Mouse (Mus musculus): ENCODE measurements around the gene Ndufb10. TPM values are rescaled to one million over a fixed set of nuclear protein-coding genes. Genes with fewer than 3 reads are reported as not detected.
A peak's percentile ranks its signal among the peaks of the same experiment; 100 is the strongest.

The Ndufb10 gene
- polyA plus RNA-seq, 1 experiment from 2014 or later, result 289 TPM

GRCm38 (mm10) chr17:24689251-24690081 is 34.8 kb downstream of the Ndufb10 start, which contains the start of gene Syngr3:
TSS of gene Syngr3 (minus strand) at chr17:24689955.
- H3K9ac ChIP-seq (ENCODE audit: low read depth, low read length), result peak within 1 kb of the TSS; percentile 97
- peak within 1 kb of the TSS; percentile 64 for H3K4me2 ChIP-seq (ENCODE audit: low read length)
- ATAC-seq, result peak; percentile 74
- WGBS, result under 1% methylated on average over 46 of the region's 55 CpGs
- peak within 1 kb of the TSS; percentile 94 for H3K27ac ChIP-seq (ENCODE audit: low read length)
- no peaks in the 10 kb centered on the region for H3K9me3 ChIP-seq (replicated peaks; ENCODE audit: control insufficient read depth, low read length, poor library complexity, severe bottlenecking)
- H3K4me3 ChIP-seq (ENCODE audit: low read depth, low read length), result peak within 1 kb of the TSS; percentile 78
- H3K4me1 ChIP-seq (ENCODE audit: control insufficient read depth, insufficient read depth, low read length), result peaks cover 32% of the 10 kb centered on the region
- no peaks in the 10 kb centered on the region for H3K27me3 ChIP-seq (ENCODE audit: control insufficient read depth, insufficient read depth, low read depth, low read length)
- 0 out of 2 replicates have a peak, but pooled peaks cover 4% of the 10 kb centered on the region for H3K36me3 ChIP-seq (ENCODE audit: control insufficient read depth, insufficient read depth, low read length)

- H3K4me2 ChIP-seq (ENCODE audit: low read length), result peak overlapping the region; percentile 64
- H3K9me3 ChIP-seq (replicated peaks; ENCODE audit: control insufficient read depth, low read length, poor library complexity, severe bottlenecking), result no peaks in the 10 kb centered on the region
- H3K4me3 ChIP-seq (ENCODE audit: low read depth, low read length), result peak overlapping the region; percentile 38
- no peak for ATAC-seq
- H3K27me3 ChIP-seq (ENCODE audit: control insufficient read depth, insufficient read depth, low read depth, low read length), result no peaks in the 10 kb centered on the region
- 0 out of 2 replicates have a peak, but pooled peaks cover 4% of the 10 kb centered on the region for H3K36me3 ChIP-seq (ENCODE audit: control insufficient read depth, insufficient read depth, low read length)
- no peak overlapping the region for H3K27ac ChIP-seq (ENCODE audit: low read length)
- peak overlapping the region; percentile 50 for H3K9ac ChIP-seq (ENCODE audit: low read depth, low read length)
- 21% methylated on average over 23 of the region's 23 CpGs for WGBS
- peaks cover 32% of the 10 kb centered on the region for H3K4me1 ChIP-seq (ENCODE audit: control insufficient read depth, insufficient read depth, low read length)
These were observed 36.7 kb downstream of the Ndufb10 start for GRCm38 (mm10) chr17:24687599-24687998.

GRCm38 (mm10) chr17:24687146-24687595 is 37.1 kb downstream of the Ndufb10 start:
- WGBS, result 1% methylated on average over 24 of the region's 25 CpGs
- Histone ChIP-seq H3K27me3 (ENCODE audit: control insufficient read depth, insufficient read depth, low read depth, low read length) (no peaks in the 10 kb centered on the region), H3K4me1 (ENCODE audit: control insufficient read depth, insufficient read depth, low read length) (peaks cover 32% of the 10 kb centered on the region), H3K9ac (ENCODE audit: low read depth, low read length) (peak overlapping the region; percentile 50), H3K36me3 (ENCODE audit: control insufficient read depth, insufficient read depth, low read length) (no peaks in the 10 kb centered on the region), H3K4me2 (ENCODE audit: low read length) (peak overlapping the region; percentile 64), H3K9me3 (replicated peaks; ENCODE audit: control insufficient read depth, low read length, poor library complexity, severe bottlenecking) (no peaks in the 10 kb centered on the region), H3K27ac (ENCODE audit: low read length) (no peak overlapping the region), H3K4me3 (ENCODE audit: low read depth, low read length) (peak overlapping the region; percentile 38)
- no peak for ATAC-seq

GRCm38 (mm10) chr17:24686514-24686913 is 37.8 kb downstream of the Ndufb10 start:
- H3K36me3 ChIP-seq (ENCODE audit: control insufficient read depth, insufficient read depth, low read length), result no peaks in the 10 kb centered on the region
- no peaks in the 10 kb centered on the region for H3K9me3 ChIP-seq (replicated peaks; ENCODE audit: control insufficient read depth, low read length, poor library complexity, severe bottlenecking)
- 34% methylated on average over 16 of the region's 16 CpGs for WGBS
- H3K4me3 ChIP-seq (ENCODE audit: low read depth, low read length), result no peak overlapping the region
- H3K27ac ChIP-seq (ENCODE audit: low read length), result no peak overlapping the region
- no peak overlapping the region for H3K4me2 ChIP-seq (ENCODE audit: low read length)
- ATAC-seq, result no peak
- no peaks in the 10 kb centered on the region for H3K27me3 ChIP-seq (ENCODE audit: control insufficient read depth, insufficient read depth, low read depth, low read length)
- no peak overlapping the region for H3K9ac ChIP-seq (ENCODE audit: low read depth, low read length)
- peaks cover 32% of the 10 kb centered on the region for H3K4me1 ChIP-seq (ENCODE audit: control insufficient read depth, insufficient read depth, low read length)

GRCm38 (mm10) chr17:24677500-24678080 is 46.7 kb downstream of the Ndufb10 start:
- Histone ChIP-seq H3K9ac (ENCODE audit: low read depth, low read length) (no peak overlapping the region), H3K27ac (ENCODE audit: low read length) (no peak overlapping the region), H3K4me2 (ENCODE audit: low read length) (no peak overlapping the region), H3K4me3 (ENCODE audit: low read depth, low read length) (no peak overlapping the region), H3K4me1 (ENCODE audit: control insufficient read depth, insufficient read depth, low read length) (peaks cover 3% of the 10 kb centered on the region; the same call in 1 of the 2 replicates), H3K36me3 (ENCODE audit: control insufficient read depth, insufficient read depth, low read length) (peaks cover 40% of the 10 kb centered on the region), H3K27me3 (ENCODE audit: control insufficient read depth, insufficient read depth, low read depth, low read length) (no peaks in the 10 kb centered on the region), H3K9me3 (replicated peaks; ENCODE audit: control insufficient read depth, low read length, poor library complexity, severe bottlenecking) (no peaks in the 10 kb centered on the region)
- ATAC-seq, result no peak
- 94% methylated on average over 24 of the region's 24 CpGs for WGBS

GRCm38 (mm10) chr17:24676877-24677276 is 47.4 kb downstream of the Ndufb10 start:
- Histone ChIP-seq H3K4me2 (ENCODE audit: low read length) (no peak overlapping the region), H3K4me3 (ENCODE audit: low read depth, low read length) (no peak overlapping the region), H3K4me1 (ENCODE audit: control insufficient read depth, insufficient read depth, low read length) (peaks cover 9% of the 10 kb centered on the region), H3K9me3 (replicated peaks; ENCODE audit: control insufficient read depth, low read length, poor library complexity, severe bottlenecking) (no peaks in the 10 kb centered on the region), H3K36me3 (ENCODE audit: control insufficient read depth, insufficient read depth, low read length) (peaks cover 40% of the 10 kb centered on the region), H3K9ac (ENCODE audit: low read depth, low read length) (no peak overlapping the region), H3K27ac (ENCODE audit: low read length) (no peak overlapping the region), H3K27me3 (ENCODE audit: control insufficient read depth, insufficient read depth, low read depth, low read length) (no peaks in the 10 kb centered on the region)
- WGBS, result 97% methylated on average over 5 of the region's 5 CpGs
- ATAC-seq, result no peak

- H3K9ac ChIP-seq (ENCODE audit: low read depth, low read length), result no peak overlapping the region
- H3K4me2 ChIP-seq (ENCODE audit: low read length), result no peak overlapping the region
- ATAC-seq, result no peak
- 49% methylated on average over 2 of the region's 2 CpGs for WGBS
- H3K27ac ChIP-seq (ENCODE audit: low read length), result no peak overlapping the region
- H3K36me3 ChIP-seq (ENCODE audit: control insufficient read depth, insufficient read depth, low read length), result peaks cover 40% of the 10 kb centered on the region
- peaks cover 16% of the 10 kb centered on the region for H3K4me1 ChIP-seq (ENCODE audit: control insufficient read depth, insufficient read depth, low read length)
- H3K27me3 ChIP-seq (ENCODE audit: control insufficient read depth, insufficient read depth, low read depth, low read length), result no peaks in the 10 kb centered on the region
- no peaks in the 10 kb centered on the region for H3K9me3 ChIP-seq (replicated peaks; ENCODE audit: control insufficient read depth, low read length, poor library complexity, severe bottlenecking)
- H3K4me3 ChIP-seq (ENCODE audit: low read depth, low read length), result no peak overlapping the region
These were observed 48.1 kb downstream of the Ndufb10 start for GRCm38 (mm10) chr17:24676187-24676586.

DNA sequence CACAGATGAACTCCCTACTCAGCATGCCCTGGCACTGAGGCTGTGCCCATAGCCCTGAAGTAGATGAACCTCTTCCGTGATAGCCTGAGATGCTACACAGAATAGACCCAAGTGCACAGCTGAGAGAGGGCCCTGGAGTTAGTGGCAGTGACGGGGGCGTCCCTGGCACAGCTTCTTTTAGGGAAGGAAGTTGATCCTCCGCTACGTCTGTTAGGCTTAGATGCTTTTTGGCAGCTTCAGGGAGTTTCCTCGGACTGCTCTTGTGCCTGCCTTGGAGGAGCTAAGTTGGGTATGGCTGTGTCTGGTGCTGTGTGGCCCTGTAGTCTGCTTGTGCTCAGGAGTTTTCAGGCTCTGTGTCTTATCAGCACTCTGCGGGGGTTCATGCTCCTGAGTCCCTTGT is 50.0 kb downstream of the Ndufb10 start:
- Histone ChIP-seq H3K4me3 (ENCODE audit: low read depth, low read length) (no peak overlapping the region), H3K36me3 (ENCODE audit: control insufficient read depth, insufficient read depth, low read length) (peaks cover 25% of the 10 kb centered on the region), H3K27ac (ENCODE audit: low read length) (no peak overlapping the region), H3K9ac (ENCODE audit: low read depth, low read length) (no peak overlapping the region), H3K4me1 (ENCODE audit: control insufficient read depth, insufficient read depth, low read length) (peaks cover 26% of the 10 kb centered on the region), H3K4me2 (ENCODE audit: low read length) (no peak overlapping the region), H3K27me3 (ENCODE audit: control insufficient read depth, insufficient read depth, low read depth, low read length) (no peaks in the 10 kb centered on the region), H3K9me3 (replicated peaks; ENCODE audit: control insufficient read depth, low read length, poor library complexity, severe bottlenecking) (no peaks in the 10 kb centered on the region)
- WGBS, result 79% methylated on average over 7 of the region's 7 CpGs
- ATAC-seq, result no peak

GRCm38 (mm10) chr17:24672141-24672540 is 52.1 kb downstream of the Ndufb10 start:
- no peak for ATAC-seq
- Histone ChIP-seq H3K27me3 (ENCODE audit: control insufficient read depth, insufficient read depth, low read depth, low read length) (no peaks in the 10 kb centered on the region), H3K4me1 (ENCODE audit: control insufficient read depth, insufficient read depth, low read length) (peaks cover 30% of the 10 kb centered on the region), H3K36me3 (ENCODE audit: control insufficient read depth, insufficient read depth, low read length) (peaks cover 8% of the 10 kb centered on the region), H3K9ac (ENCODE audit: low read depth, low read length) (no peak overlapping the region), H3K27ac (ENCODE audit: low read length) (no peak overlapping the region), H3K9me3 (replicated peaks; ENCODE audit: control insufficient read depth, low read length, poor library complexity, severe bottlenecking) (no peaks in the 10 kb centered on the region), H3K4me2 (ENCODE audit: low read length) (peak overlapping the region; percentile 5; the same call in 1 of the 2 replicates), H3K4me3 (ENCODE audit: low read depth, low read length) (no peak overlapping the region)
- 42% methylated on average over 5 of the region's 5 CpGs for WGBS

All from midbrain, embryonic 16.5 days (tissue).